8 mouse cellular contexts compared by ENCODE assay signal in the genomic region with DNA sequence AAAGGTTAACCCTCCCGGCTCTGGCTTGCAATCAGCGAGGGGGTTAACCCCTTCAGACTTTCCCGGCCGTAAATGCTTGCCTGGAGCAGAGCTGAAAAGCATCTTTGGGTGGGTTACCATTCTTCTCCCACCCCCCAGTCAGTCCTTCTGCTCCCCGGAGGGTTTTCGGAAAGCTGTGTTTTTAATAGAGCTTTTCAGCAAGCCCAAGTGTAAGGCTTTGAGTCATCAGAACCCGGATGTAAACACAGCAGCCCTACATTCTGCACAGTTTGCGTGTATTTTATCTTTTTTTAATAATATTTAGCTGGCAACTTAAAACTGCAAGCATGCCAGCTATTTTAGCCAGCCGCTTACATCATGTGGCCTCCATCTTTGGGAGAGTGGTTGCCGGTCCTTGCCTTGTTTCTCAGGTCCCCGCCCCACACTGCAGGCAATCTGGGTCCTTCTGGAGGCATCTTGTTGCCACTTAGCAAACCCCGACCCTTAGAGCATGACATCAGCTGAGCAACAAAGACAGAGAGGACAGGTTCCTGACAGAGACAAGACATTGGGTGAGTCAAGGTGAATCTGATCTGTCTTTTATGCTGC. TPM values are rescaled to one million over a fixed set of nuclear protein-coding genes. Genes with fewer than 3 reads are reported as not detected.
DNase-seq lines count a peak whose midpoint lies in the region; ATAC-seq and TF ChIP-seq lines count a peak whose summit lies in the region.

No protein-coding gene starts in this region.

- peaks cover 27% of the 10 kb centered on the region for H3K4me1 ChIP-seq in testis, adult 2 months (ENCODE audit: control insufficient read depth, insufficient read depth, low read length)
- peaks cover 92% of the 10 kb centered on the region for H3K4me1 ChIP-seq in forebrain, embryonic 12.5 days
- peaks cover 93% of the 10 kb centered on the region for H3K4me1 ChIP-seq in limb, embryonic 12.5 days (replicated peaks)

- no peak overlapping the region for H3ac ChIP-seq in myocyte (ENCODE audit: control insufficient read depth, insufficient read length)

- H3K79me2 ChIP-seq in myocyte (ENCODE audit: control insufficient read depth, insufficient read depth) = peaks cover 25% of the 10 kb centered on the region

- H3K36me3 ChIP-seq in testis, adult 2 months (ENCODE audit: control insufficient read depth, insufficient read depth, low read length) = no peaks in the 10 kb centered on the region
- no peaks in the 10 kb centered on the region for H3K36me3 ChIP-seq in forebrain, embryonic 12.5 days (replicated peaks)
- H3K36me3 ChIP-seq in limb, embryonic 12.5 days = no peaks in the 10 kb centered on the region
- no peaks in the 10 kb centered on the region for H3K36me3 ChIP-seq in myocyte (ENCODE audit: control insufficient read depth, insufficient read depth)

- TF ChIP-seq CTCF in testis, adult 2 months (IDR thresholded peaks at IDR 0.05; ENCODE audit: control insufficient read depth, insufficient read depth, insufficient replicate concordance, low read depth, low read length) = no peak

- DNase-seq in cerebellum, adult 11 months = peak; percentile 51
- DNase-seq in testis, postnatal 10 days (ENCODE audit: low spot score) = no peak

- H3K4me3 ChIP-seq in testis, adult 2 months (ENCODE audit: control insufficient read depth, low read depth, low read length) = peak overlapping the region; percentile 86
- peak overlapping the region; percentile 28 for H3K4me3 ChIP-seq in forebrain, embryonic 12.5 days (replicated peaks)
- peak overlapping the region; percentile 33 for H3K4me3 ChIP-seq in limb, embryonic 12.5 days (replicated peaks)
- H3K4me3 ChIP-seq in myocyte = peak overlapping the region; percentile 70

- peak overlapping the region; percentile 88 for H3K27ac ChIP-seq in testis, adult 2 months (ENCODE audit: control insufficient read depth, insufficient read depth, low read depth, low read length)
- H3K27ac ChIP-seq in forebrain, embryonic 12.5 days = peak overlapping the region; percentile 98
- peak overlapping the region; percentile 99 for H3K27ac ChIP-seq in limb, embryonic 12.5 days

- no peaks in the 10 kb centered on the region for H3K27me3 ChIP-seq in testis, adult 2 months (ENCODE audit: control insufficient read depth, insufficient read depth, low read length)
- no peaks in the 10 kb centered on the region for H3K27me3 ChIP-seq in forebrain, embryonic 12.5 days
- H3K27me3 ChIP-seq in limb, embryonic 12.5 days = no peaks in the 10 kb centered on the region
- no peaks in the 10 kb centered on the region for H3K27me3 ChIP-seq in myocyte (ENCODE audit: control insufficient read depth, insufficient read depth, insufficient read length)

- H3K9ac ChIP-seq in forebrain, embryonic 12.5 days = peak overlapping the region; percentile 30
- H3K9ac ChIP-seq in limb, embryonic 12.5 days (replicated peaks) = no peak overlapping the region

- H3K4me2 ChIP-seq in forebrain, embryonic 12.5 days = peak overlapping the region; percentile 63
- peak overlapping the region; percentile 65 for H3K4me2 ChIP-seq in limb, embryonic 12.5 days
- H3K4me2 ChIP-seq in myocyte (ENCODE audit: low read depth) = peak overlapping the region; percentile 94

- 0% methylated on average over 12 of the region's 12 CpGs for WGBS in forebrain, embryonic 12.5 days
- under 1% methylated on average over 12 of the region's 12 CpGs for WGBS in limb, embryonic 12.5 days

- no peak for TF ChIP-seq POLR2A in testis, adult 2 months (IDR thresholded peaks at IDR 0.05; ENCODE audit: control insufficient read depth, low read depth, low read length)
- TF ChIP-seq POLR2A in myocyte (IDR thresholded peaks at IDR 0.05; ENCODE audit: insufficient read length, low read depth) = peak; percentile 7

- ATAC-seq in cerebellum, adult (ENCODE audit: insufficient number of reproducible peaks, low FRiP score, low TSS enrichment) = no peak
- ATAC-seq in forebrain, embryonic 12.5 days (ENCODE audit: low FRiP score) = peak; percentile 22
- peak; percentile 43; the same call in 1 of the 2 replicates for ATAC-seq in limb, embryonic 12.5 days (ENCODE audit: insufficient number of reproducible peaks, insufficient read depth, low FRiP score, low TSS enrichment, low read depth)
- no peak for ATAC-seq in monocyte, adult 5-6 weeks (replicated peaks; ENCODE audit: insufficient number of reproducible peaks, low FRiP score, low TSS enrichment, poor library complexity, severe bottlenecking)

- no peaks in the 10 kb centered on the region for H3K9me3 ChIP-seq in forebrain, embryonic 12.5 days
- H3K9me3 ChIP-seq in limb, embryonic 12.5 days = no peaks in the 10 kb centered on the region

TF ChIP-seq in myocyte, 11 proteins besides CTCF, POLR2A, EP300 and RAD21:
- TF ChIP-seq CEBPB (IDR thresholded peaks at IDR 0.05; ENCODE audit: insufficient read depth, poor library complexity, severe bottlenecking) = peak; percentile 47; the same call in 1 of the 2 replicates
- peak; percentile 57 for TF ChIP-seq POLR2AphosphoS2 (IDR thresholded peaks at IDR 0.05; ENCODE audit: insufficient read length, low read depth)
- TF ChIP-seq SRF (IDR thresholded peaks at IDR 0.05; ENCODE audit: control insufficient read depth, insufficient read length, low read depth) = no peak
- TF ChIP-seq USF1 (IDR thresholded peaks at IDR 0.05; ENCODE audit: low read depth) = no peak

RNA-seq across cellular contexts. Expression of a gene that starts 10.3 kb away (rescaled TPM):
- 2.8 and 3.2 TPM in 2 replicates for polyA plus RNA-seq in testis, adult 2 months (2012; rRNA removed)
- polyA plus RNA-seq in forebrain, embryonic 12.5 days (2016; fragmentation: Nextera tagmentation; extraction: Ambion mirVana) = 74.8 and 81.9 TPM in 2 replicates
- polyA plus RNA-seq in limb, embryonic 12.5 days (2016; fragmentation: Nextera tagmentation; extraction: Ambion mirVana) = 55.7 and 57.2 TPM in 2 replicates
- polyA plus RNA-seq in myocyte (2012; fragmentation: generic; extraction: Trizol) = 59.1 TPM
- 15.1 to 32.7 TPM (median 18.2 TPM) in 3 replicates for total RNA-seq in monocyte, adult 5-6 weeks (2017)

RNA-seq across cellular contexts. Expression of a gene that starts 51.9 kb away (rescaled TPM):
- 42.7 and 45.6 TPM in 2 replicates for polyA plus RNA-seq in testis, adult 2 months (2012; rRNA removed)
- 49.5 and 51.4 TPM in 2 replicates for polyA plus RNA-seq in forebrain, embryonic 12.5 days (2016; fragmentation: Nextera tagmentation; extraction: Ambion mirVana)
- 30.8 and 33.1 TPM in 2 replicates for polyA plus RNA-seq in limb, embryonic 12.5 days (2016; fragmentation: Nextera tagmentation; extraction: Ambion mirVana)
- polyA plus RNA-seq in myocyte (2012; fragmentation: generic; extraction: Trizol) = 14.7 TPM
- 25.1 to 34.7 TPM (median 25.9 TPM) in 3 replicates for total RNA-seq in monocyte, adult 5-6 weeks (2017)

Comparison
In these comparisons a context has a peak if more than half of its experiments do, and no peak if none do; other contexts are left out.
1. ATAC-seq: peak in forebrain, embryonic 12.5 days (single experiment) and limb, embryonic 12.5 days (single experiment); none in cerebellum, adult (single experiment) and monocyte, adult 5-6 weeks (single experiment).
2. H3K4me3 ChIP-seq: peak in every context shown above with its lines; median percentile 86 in testis, adult 2 months; 70 in myocyte; 33 in limb, embryonic 12.5 days; 28 in forebrain, embryonic 12.5 days.
3. RNA of a gene that starts 10.3 kb away (polyA plus RNA-seq): 74.8 to 81.9 TPM in forebrain, embryonic 12.5 days, 59.1 TPM in myocyte (single experiment) and 55.7 to 57.2 TPM in limb, embryonic 12.5 days; 2.8 to 3.2 TPM in testis, adult 2 months; every median in the first group is over 10 times any median in the second.
4. Peak in every context shown above with its lines, with median percentiles within 50 percentile points of each other: H3K27ac ChIP-seq and H3K4me2 ChIP-seq.